Mouse (Mus musculus) CD4-positive helper T cell, adult 2 months (primary cell): Measurements from ENCODE around the gene Tomm40l.
"Not testable (repeated sequence)": the region's sequence is repeated elsewhere in the genome, so short reads cannot be mapped to it uniquely, and the experiment has no call there.

Experiments
- DNase-seq: peaks from one replicate; pipeline ENCODE4 v3.0.0-alpha.2; 2012; ENCODE audit warnings: low read depth, missing footprints, low spot score

Gene Tomm40l

GRCm38 (mm10) chr1:171250680-171251593 lies 28.6 kb upstream of the Tomm40l start, which contains the start of gene Ndufs2:
Gene Ndufs2 (minus strand): TSS chr1:171251388.
- DNase-seq = no peak

GRCm38 (mm10) chr1:171249913-171250600 lies 27.7 kb upstream of the Tomm40l start, which contains the start of gene Adamts4:
Gene Adamts4 (plus strand): TSS chr1:171250421.
- DNase-seq = no peak

DNA sequence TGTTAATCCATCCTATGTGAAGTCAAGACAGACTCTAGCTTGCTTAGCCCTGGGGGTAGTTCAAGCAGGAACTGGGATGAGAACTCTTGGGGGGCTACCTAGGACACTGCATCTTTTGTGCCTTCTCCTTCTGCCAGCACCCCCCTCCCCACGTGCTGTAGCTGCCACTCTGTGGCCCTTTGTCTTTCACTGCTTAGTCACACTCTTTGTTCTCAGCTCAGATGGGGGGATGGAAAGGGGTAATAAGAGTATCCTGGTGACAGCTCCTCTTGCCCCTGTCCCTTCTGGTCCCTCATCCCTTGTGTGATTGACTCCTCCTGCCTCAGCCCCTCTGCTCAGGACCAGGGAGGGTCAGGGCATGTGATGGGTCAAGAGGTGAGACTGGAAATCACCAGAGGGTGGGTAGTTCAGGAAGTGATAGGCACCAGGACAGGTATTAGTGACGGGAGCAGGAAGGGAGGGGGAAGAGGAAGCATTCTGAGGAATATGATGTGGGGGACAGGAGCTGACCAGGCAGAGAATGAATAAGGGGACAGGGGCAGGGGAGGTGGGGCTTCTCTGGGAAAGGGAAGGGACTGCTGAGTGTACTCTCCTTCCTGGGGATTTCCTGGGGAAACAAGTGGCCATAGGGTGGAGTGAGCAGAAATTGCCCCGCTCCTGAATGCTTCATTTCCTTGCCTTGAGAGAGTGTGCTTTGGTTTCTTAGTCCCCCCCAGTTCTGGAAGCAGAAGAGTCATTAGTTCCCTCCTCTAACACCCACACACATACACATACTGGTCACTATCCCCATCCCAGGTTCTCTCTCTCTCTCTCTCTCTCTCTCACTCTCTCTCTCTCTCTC lies 26.3 kb upstream of the Tomm40l start:
- DNase-seq = no peak

DNA sequence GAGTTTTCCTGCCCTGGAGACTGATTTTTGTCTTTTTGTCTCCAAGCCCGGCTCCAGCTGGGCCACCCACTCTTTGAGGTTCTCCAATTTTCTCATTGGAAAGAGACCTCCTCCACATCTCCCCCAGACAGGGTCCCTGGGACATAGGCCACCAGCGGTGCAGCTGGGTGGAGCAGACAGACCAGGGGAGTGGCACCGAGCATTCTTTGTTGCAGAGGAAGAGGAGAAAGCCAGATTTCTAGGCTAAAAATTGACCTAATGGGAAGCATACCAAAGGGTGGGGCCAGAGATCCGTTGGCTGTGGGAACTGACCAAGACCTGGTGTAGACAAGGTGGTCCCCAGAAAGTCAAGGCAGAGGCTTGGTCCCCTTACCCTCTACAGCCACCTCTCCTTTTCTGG lies 25.6 kb upstream of the Tomm40l start:
- DNase-seq = no peak

DNA sequence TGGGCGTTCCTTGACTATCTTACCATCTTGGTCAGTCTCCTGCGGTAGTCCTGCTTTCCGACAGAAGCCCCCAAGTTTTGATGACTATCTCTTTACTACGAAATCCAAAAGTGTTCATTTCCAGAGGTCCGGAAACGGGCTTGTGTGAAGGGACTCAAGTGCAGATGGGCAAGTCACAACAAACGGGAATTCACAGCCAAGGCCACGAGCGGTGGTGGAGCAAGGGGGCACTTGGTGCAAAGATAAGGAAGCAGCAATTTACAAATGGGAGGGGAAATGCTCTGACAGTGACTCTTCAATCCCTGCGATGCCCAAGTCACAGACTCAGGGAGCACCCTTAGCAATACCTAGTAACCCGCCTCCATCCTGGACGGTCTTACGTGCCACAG lies 25.1 kb upstream of the Tomm40l start:
- no peak for DNase-seq

GRCm38 (mm10) chr1:171246709-171247452 lies 24.6 kb upstream of the Tomm40l start:
- DNase-seq = peak; percentile 98

GRCm38 (mm10) chr1:171245353-171245752 lies 23.0 kb upstream of the Tomm40l start:
- no peak for DNase-seq

GRCm38 (mm10) chr1:171241952-171242351 lies 19.6 kb upstream of the Tomm40l start:
- DNase-seq = not testable (repeated sequence)

DNA sequence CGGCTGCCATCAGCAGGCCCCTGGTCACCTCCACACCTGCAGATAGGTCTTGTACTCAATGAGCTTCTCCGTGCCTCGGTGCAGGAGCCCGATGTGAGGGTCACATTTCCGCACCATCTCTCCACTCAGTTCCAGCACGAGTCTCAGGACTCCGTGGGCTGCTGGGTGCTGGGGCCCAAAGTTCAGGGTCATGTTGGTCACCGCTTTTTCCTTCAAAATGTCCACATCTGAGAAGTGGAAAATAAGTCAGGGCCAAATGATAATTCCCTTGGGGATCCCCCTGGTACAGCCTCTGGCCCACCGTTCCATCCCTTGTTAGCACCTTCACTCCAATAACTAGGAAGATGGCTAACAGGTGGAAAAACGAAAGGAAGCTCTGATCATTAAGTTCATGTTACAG lies 18.6 kb upstream of the Tomm40l start:
- no peak for DNase-seq

- no peak for DNase-seq
Observed at GRCm38 (mm10) chr1:171239992-171240744, 17.9 kb upstream of the Tomm40l start.

DNA sequence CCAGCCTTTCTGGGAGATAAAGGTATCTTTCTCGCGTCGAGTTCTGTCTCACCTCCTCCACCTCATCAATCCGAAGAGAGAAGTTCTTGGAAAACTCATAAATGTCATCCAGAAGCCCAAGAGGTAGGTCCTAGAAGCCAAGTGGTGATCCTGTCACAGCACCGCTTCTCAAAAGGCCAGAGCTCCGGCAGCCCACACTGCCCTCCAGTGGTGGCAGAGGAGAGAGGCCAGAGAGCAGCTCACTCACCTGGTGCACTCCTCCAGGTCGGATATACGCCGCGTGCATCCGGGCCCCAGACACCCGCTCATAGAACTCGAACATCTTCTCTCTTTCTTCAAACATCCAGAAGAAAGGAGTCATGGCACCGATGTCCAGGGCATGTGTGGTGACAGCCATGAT lies 16.1 kb upstream of the Tomm40l start:
- peak; percentile 61 for DNase-seq

DNA sequence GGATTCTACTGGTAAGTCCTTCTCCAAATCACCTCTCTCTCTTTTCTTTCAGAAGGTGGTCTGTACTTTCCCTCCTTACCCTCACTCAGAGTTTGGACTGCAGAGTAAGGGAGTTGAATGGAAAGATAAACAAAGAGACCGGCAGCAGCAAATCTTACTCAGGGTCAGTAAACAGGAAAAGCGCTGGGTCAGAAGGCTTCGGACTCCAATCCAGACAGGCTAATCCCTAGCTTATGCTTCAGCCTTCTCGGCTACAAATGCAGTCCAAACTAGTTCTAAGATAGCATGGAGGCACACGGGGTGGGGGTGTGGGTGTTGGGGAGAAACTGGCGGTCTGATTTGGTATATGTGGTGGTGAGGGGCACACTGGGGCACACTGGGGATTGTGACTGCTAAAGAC lies 15.1 kb upstream of the Tomm40l start:
- DNase-seq = no peak

DNA sequence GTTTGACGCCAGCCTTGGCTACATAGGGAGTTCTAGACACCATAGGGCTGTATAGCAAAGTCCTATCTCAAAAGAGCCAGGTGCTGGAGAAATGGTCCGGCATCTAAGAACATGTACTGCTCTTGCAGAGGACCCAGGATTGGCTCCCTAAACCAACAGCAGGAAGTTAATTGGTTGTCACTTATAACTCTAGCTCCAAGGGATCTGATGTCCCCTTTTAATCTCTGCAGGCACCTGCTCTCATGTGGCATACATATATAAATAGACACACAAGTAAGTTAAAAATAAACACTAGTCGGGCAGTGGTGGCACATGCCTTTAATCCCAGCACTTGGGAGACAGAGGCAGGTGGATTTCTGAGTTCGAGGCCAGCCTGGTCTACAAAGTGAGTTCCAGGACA lies 13.5 kb upstream of the Tomm40l start:
- no peak for DNase-seq

GRCm38 (mm10) chr1:171234538-171234937 lies 12.2 kb upstream of the Tomm40l start:
- no peak for DNase-seq

DNA sequence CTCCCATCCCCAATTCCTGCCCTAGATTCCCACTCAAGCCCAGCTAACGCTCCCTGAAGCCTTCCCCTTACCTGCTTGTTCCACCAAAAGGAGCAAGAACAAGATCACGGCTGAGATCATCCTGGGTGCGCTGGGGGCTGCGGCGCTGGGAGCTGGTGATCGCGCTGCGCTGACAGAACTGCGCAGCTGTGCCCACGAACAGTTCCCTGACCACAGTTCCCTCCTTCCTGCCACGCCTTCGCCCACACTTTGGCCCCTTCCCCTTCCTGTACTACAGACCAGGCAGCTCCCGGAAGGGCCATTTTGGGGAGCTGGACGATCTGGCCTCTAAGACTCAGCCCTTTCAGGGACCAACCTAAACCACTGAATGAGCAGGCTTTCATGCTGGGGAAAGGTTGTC lies 11.8 kb upstream of the Tomm40l start, which contains the start of gene Fcer1g:
Fcer1g (minus strand) TSS at position 240 of the 400 bp plus-strand sequence.
- no peak for DNase-seq

DNA sequence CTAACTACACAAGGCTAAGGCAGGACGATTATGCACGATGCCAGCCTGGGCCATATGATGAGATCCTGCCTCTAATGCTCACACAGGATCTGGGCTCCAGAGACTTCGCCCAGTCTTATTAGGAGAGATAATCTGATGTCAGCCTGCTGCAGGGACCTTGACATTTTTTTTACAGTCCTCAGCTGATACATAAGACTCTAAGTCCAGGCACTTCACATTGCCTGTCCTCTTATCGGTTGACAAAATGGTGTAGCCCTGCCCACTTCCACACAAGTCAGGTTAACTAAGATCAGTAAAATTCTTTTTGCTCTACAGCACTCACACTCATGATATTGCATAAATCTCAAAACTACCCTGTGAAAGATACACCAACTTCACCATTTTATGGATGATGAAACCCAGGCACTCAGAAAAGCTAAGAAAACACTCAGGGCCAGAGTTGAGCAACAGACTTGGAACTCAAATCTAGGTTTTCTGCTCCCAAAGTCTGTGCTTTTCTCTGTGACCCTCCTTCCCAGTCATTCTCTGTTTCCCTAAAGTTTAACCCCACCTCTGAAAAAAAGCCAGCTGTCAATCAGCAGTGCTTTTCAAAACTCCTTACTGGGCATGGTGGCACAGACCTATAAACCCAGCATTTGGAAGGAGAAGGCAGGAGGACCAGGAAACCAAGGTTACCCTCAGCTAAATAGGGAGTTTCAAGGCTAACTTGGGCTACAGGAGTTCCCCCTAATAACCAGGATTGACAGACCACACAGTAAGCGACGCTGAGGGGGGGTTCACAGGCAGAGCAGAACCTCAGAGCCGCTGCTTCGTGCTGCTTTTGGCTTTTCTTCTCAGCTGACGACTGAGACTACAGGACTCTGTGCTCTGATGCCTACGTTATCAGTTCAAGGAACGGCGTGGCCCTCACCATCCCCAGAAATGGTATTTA lies 10.8 kb upstream of the Tomm40l start:
- DNase-seq = no peak

GRCm38 (mm10) chr1:171232348-171232747 lies 10.0 kb upstream of the Tomm40l start:
- DNase-seq = no peak

DNA sequence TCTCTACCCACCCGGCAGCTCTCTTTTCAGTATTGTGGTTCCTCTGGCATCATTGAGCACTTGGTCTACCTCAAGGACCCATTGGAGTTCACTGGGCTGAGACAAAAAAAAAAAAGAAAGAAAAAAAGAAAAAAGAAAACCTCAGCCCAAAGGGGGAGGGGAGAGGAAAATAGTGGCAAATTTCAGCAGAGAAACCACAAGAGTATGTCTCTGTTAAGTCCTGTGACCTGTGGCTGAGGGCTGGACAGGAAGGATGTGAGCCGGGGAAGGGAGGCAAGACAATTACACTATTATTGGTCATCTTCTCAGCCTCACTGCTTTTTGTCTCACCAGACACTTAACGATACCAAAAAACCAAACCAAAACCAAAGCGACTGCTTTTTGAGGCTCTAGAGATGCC lies 9.5 kb upstream of the Tomm40l start:
- DNase-seq = no peak

- no peak for DNase-seq
Observed at GRCm38 (mm10) chr1:171230215-171230614, 7.9 kb upstream of the Tomm40l start.
